Mouse (Mus musculus) liver, embryonic 18 days (tissue): ENCODE measurements around the gene Dnaja4. TPM values are rescaled to one million over a fixed set of nuclear protein-coding genes. Genes with fewer than 3 reads are reported as not detected.

Source experiments
- polyA plus RNA-seq: library from polyadenylated mRNA; depleted of rRNA; stranded (reverse); fragments of >200 nt; gene quantifications from 2 replicates; pipeline ENCODE4 v1.2.3, GENCODE M21; 2012; rRNA removed

The Dnaja4 gene
- polyA plus RNA-seq = 6.9 and 7.9 TPM in 2 replicates

GRCm38 (mm10) chr9:54698318-54699086 lies at the start of gene Dnaja4:
TSS of gene Dnaja4 (plus strand) at chr9:54698873.

GRCm38 (mm10) chr9:54661605-54662377 lies 36.9 kb upstream of the Dnaja4 start, which contains the start of gene Acsbg1:
TSS of gene Acsbg1 (minus strand) at chr9:54661870.

DNA sequence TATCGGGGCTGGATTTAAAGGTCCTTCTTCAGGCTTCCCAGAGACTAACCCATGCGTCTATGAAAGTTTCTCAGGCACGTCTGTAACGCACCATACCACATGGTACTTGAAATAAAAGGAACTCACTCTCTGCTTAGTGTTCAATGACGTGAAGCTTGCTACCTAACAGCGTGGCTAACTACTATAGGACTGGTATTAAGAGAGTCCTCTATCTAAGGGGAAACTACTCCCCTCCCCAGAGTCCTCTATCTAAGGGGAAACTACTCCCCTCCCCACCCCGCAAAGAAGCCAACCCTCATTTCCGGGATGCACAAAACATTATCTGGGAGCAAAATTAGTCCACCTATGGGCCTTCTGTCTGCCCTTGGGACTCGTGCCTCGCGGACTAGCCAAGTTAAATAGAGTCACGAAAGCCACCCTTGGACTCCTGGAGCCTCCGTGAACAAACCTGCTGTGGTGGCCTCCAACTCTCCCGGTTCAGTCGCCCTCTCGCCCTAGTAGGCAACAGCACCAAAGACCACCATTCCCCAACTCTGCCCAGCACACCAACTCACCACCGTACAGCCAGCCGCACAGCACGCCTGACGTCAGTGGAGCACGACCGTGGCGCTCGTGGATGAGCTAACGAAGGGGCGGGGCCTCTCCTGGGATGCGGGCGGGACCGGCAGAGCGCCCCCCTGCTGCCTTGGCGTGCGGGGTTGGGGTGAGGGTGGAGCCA lies 35.4 kb downstream of the Dnaja4 start, which contains the start of gene Wdr61:
TSS of gene Wdr61 (minus strand) at position 599 of the 718 bp plus-strand sequence.

GRCm38 (mm10) chr9:54764561-54765217 lies 66.0 kb downstream of the Dnaja4 start, which contains the start of gene Crabp1:
TSS of gene Crabp1 (plus strand) at chr9:54764748.

Other genes with a start within 250 kb of the Dnaja4 start
- gene Dmxl2, start 197.2 kb upstream of the Dnaja4 start, polyA plus RNA-seq = 4.6 and 5.2 TPM in 2 replicates
- not detected in 2 replicates for gene Sh2d7, start 159.9 kb upstream of the Dnaja4 start, polyA plus RNA-seq
- 1.1 and 1.4 TPM in 2 replicates for gene Cib2, start 138.7 kb upstream of the Dnaja4 start, polyA plus RNA-seq
- 31.5 and 34.1 TPM in 2 replicates for gene Idh3a, start 112.5 kb upstream of the Dnaja4 start, polyA plus RNA-seq
- gene Acsbg1, start 37.0 kb upstream of the Dnaja4 start, polyA plus RNA-seq = 0.05 and 0.08 TPM in 2 replicates
- 43.4 and 45.3 TPM in 2 replicates for gene Wdr61, start 35.6 kb downstream of the Dnaja4 start, polyA plus RNA-seq
- 0.04 TPM in 1 of 2 replicates, not detected in the other for gene Crabp1, start 65.9 kb downstream of the Dnaja4 start, polyA plus RNA-seq
- 10.4 and 11.2 TPM in 2 replicates for gene Ireb2, start 164.9 kb downstream of the Dnaja4 start, polyA plus RNA-seq
- 4.0 and 4.1 TPM in 2 replicates for gene Hykk, start 218.4 kb downstream of the Dnaja4 start, polyA plus RNA-seq